ENCODE assay signal across 15 mouse cellular contexts in the genomic region with DNA sequence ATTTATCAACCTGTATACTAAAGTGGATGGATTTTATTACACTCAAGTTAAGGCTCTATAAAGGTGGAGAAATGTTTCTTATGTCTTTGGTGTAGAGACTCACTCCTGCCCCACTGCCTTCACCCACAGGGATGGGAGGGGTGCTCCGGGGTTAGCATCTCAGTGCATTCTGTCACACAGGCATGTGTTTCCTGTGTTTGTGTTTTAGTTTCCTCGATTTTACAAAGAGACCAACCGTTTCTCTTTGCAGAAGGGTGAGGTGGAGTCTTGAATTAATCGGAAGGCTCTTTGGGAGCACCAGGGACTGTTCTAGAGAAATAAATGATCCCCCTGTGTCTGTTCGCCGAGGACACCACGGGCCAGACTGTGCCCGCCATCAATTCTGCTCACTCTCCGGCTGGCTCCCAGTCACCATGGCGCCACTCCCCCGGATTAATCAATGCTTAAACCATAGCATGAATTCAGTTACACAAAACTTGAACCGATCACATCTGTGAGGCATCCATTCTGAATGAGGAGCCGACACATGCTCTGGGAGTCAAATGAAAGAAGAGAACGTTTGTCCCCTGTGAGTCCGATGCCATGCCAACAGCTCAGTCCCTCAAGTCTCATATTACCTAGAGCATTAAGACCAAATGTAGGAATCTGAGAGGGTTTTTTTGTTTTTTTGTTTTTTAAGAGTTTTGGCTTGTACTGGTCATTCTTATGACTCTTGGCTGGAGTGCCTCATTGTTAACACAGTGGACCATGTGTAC. TPM values are rescaled to one million over a fixed set of nuclear protein-coding genes. Genes with fewer than 3 reads are reported as not detected.
DNase-seq lines count a peak whose midpoint lies in the region; ATAC-seq and TF ChIP-seq lines count a peak whose summit lies in the region.
"Had no signal": no experiment of that assay in that cellular context is flagged by ENCODE, and none has a peak within 500 bp of the region (broad histone marks: within the 10 kb centered on the region; RNA-seq: fewer than 3 reads in every experiment).

No protein-coding gene starts in this region.

- H3K9ac ChIP-seq in kidney, embryonic 14.5 days (ENCODE audit: low read depth, low read length), result no peak overlapping the region
- H3K9ac ChIP-seq: liver, embryonic 13.5 days; midbrain, embryonic 13.5 days had no signal

- TF ChIP-seq CTCF in gastrocnemius, adult 2 months (IDR thresholded peaks at IDR 0.05), result no peak
- no peak for TF ChIP-seq CTCF in lung, adult 2 months (IDR thresholded peaks at IDR 0.05; ENCODE audit: insufficient read depth, low read length)
- TF ChIP-seq CTCF in thymus, adult 2 months (IDR thresholded peaks at IDR 0.05; ENCODE audit: borderline replicate concordance, control insufficient read depth, extremely low read depth, insufficient read depth, low read length, poor library complexity), result no peak

- no peaks in the 10 kb centered on the region for H3K4me1 ChIP-seq in kidney, embryonic 14.5 days (ENCODE audit: control insufficient read depth, insufficient read depth, low read length)
- 0 out of 2 replicates have a peak, but pooled peaks cover 9% of the 10 kb centered on the region for H3K4me1 ChIP-seq in lung, adult 2 months (ENCODE audit: control insufficient read depth, insufficient read depth, low read length)
- peaks cover 51% of the 10 kb centered on the region for H3K4me1 ChIP-seq in thymus, adult 2 months (replicated peaks; ENCODE audit: control insufficient read depth, insufficient read depth, low read length)
- H3K4me1 ChIP-seq: liver, embryonic 13.5 days; midbrain, embryonic 13.5 days had no signal

- H3K4me3 ChIP-seq in gastrocnemius, adult 2 months, result peak overlapping the region; percentile 51
- H3K4me3 ChIP-seq in kidney, embryonic 14.5 days (ENCODE audit: low read length), result no peak overlapping the region
- no peak overlapping the region for H3K4me3 ChIP-seq in lung, adult 2 months (replicated peaks; ENCODE audit: extremely low read depth, low read depth, low read length)
- no peak overlapping the region for H3K4me3 ChIP-seq in thymus, adult 2 months (ENCODE audit: control insufficient read depth, insufficient read depth, low read length)
- H3K4me3 ChIP-seq: liver, embryonic 13.5 days; midbrain, embryonic 13.5 days had no signal

- no peaks in the 10 kb centered on the region for H3K27me3 ChIP-seq in kidney, embryonic 14.5 days (ENCODE audit: control insufficient read depth, insufficient read depth, low read length)
- no peaks in the 10 kb centered on the region for H3K27me3 ChIP-seq in thymus, adult 2 months (ENCODE audit: control insufficient read depth, insufficient read depth, low read length)
- H3K27me3 ChIP-seq: liver, embryonic 13.5 days; midbrain, embryonic 13.5 days had no signal

- ATAC-seq in kidney, embryonic 14.5 days (ENCODE audit: low FRiP score, low TSS enrichment), result no peak
- ATAC-seq: intestine, embryonic 16.5 days; midbrain, embryonic 13.5 days had no signal

- peak overlapping the region; percentile 69 for H3K27ac ChIP-seq in gastrocnemius, adult 2 months
- H3K27ac ChIP-seq in kidney, embryonic 14.5 days (ENCODE audit: low read depth, low read length), result no peak overlapping the region
- peak overlapping the region; percentile 93 for H3K27ac ChIP-seq in thymus, adult 2 months (ENCODE audit: control insufficient read depth, insufficient read depth, low read length)
- H3K27ac ChIP-seq: liver, embryonic 13.5 days; midbrain, embryonic 13.5 days had no signal

- 54% methylated on average over 15 of the region's 15 CpGs for WGBS in kidney, embryonic 14.5 days
- 46% methylated on average over 15 of the region's 15 CpGs for WGBS in lung, adult 2 months
- WGBS in thymus, adult 2 months, result 51% methylated on average over 15 of the region's 15 CpGs

- H3K36me3 ChIP-seq in kidney, embryonic 14.5 days (ENCODE audit: control insufficient read depth, insufficient read depth, low read length), result no peaks in the 10 kb centered on the region
- H3K36me3 ChIP-seq in thymus, adult 2 months (ENCODE audit: control insufficient read depth, insufficient read depth, low read length), result no peaks in the 10 kb centered on the region
- H3K36me3 ChIP-seq: liver, embryonic 13.5 days; midbrain, embryonic 13.5 days had no signal

- no peaks in the 10 kb centered on the region for H3K9me3 ChIP-seq in kidney, embryonic 14.5 days (ENCODE audit: control insufficient read depth, low read length)
- H3K9me3 ChIP-seq: liver, embryonic 13.5 days; midbrain, embryonic 13.5 days had no signal

- no peak overlapping the region for H3K4me2 ChIP-seq in kidney, embryonic 14.5 days (replicated peaks; ENCODE audit: low read depth, low read length)
- H3K4me2 ChIP-seq: liver, embryonic 13.5 days; midbrain, embryonic 13.5 days had no signal

- TF ChIP-seq POLR2A in lung, adult 2 months (IDR thresholded peaks at IDR 0.05; ENCODE audit: borderline replicate concordance, extremely low read depth, low read depth, low read length), result peak; percentile 10; the same call in 1 of the 2 replicates
- TF ChIP-seq POLR2A in thymus, adult 2 months (IDR thresholded peaks at IDR 0.05; ENCODE audit: control insufficient read depth, extremely low read depth, insufficient read depth, low read length, poor library complexity), result 0 out of 2 replicates have a peak, but pooled peaks have one; percentile 43

- intact Hi-C loops in gastrocnemius, adult 2 months (cut with DNase I), result no loop called here

- no peak for DNase-seq in gastrocnemius, adult 2 months
- DNase-seq in gastrocnemius, postnatal 4 days (ENCODE audit: low spot score in 2 of 2), result no peak
- DNase-seq in kidney, postnatal 14 days, result peak; percentile 31
- peak; percentile 30 for DNase-seq in lung, adult 2 months
- DNase-seq in thymus, adult 2 months, result peak; percentile 72
- DNase-seq in cerebellum, postnatal 10 days, result no peak
- no peak for DNase-seq in ovary, postnatal 10 days (ENCODE audit: low spot score)
- DNase-seq: liver, embryonic 13.5 days had no signal

RNA-seq across cellular contexts. Expression of a gene that starts 4.2 kb away (rescaled TPM):
- total RNA-seq in gastrocnemius, adult 2 months (2021), result 1 to 10 TPM in 1 of 2 experiments, not detected in 1; 2.4 TPM
- total RNA-seq in gastrocnemius, postnatal 4 days (2021), result 1 to 10 TPM; 1.8 to 2.5 TPM
- not detected in 2 replicates for polyA plus RNA-seq in kidney, embryonic 14.5 days (2014; fragmentation: Nextera tagmentation; extraction: Ambion mirVana)
- not detected in 2 replicates for polyA plus RNA-seq in lung, adult 2 months (2012; rRNA removed)
- polyA plus RNA-seq in thymus, adult 2 months (2012; rRNA removed), result 0.74 and 1.7 TPM in 2 replicates
- total RNA-seq: granulocyte monocyte progenitor cell, adult 5-6 weeks; left cerebral cortex, postnatal 14 days; MEL had no signal
- polyA plus RNA-seq: intestine, embryonic 16.5 days; liver, embryonic 13.5 days; midbrain, embryonic 13.5 days had no signal

RNA-seq across cellular contexts. Expression of a gene that starts 25.1 kb away (rescaled TPM):
- not detected for total RNA-seq in gastrocnemius, adult 2 months (2021)
- total RNA-seq in gastrocnemius, postnatal 4 days (2021), result not detected
- polyA plus RNA-seq in kidney, embryonic 14.5 days (2014; fragmentation: Nextera tagmentation; extraction: Ambion mirVana), result not detected in 2 replicates
- polyA plus RNA-seq in lung, adult 2 months (2012; rRNA removed), result 0.88 and 1.0 TPM in 2 replicates
- polyA plus RNA-seq in thymus, adult 2 months (2012; rRNA removed), result 0.47 and 0.66 TPM in 2 replicates
- total RNA-seq: granulocyte monocyte progenitor cell, adult 5-6 weeks; MEL had no signal
- polyA plus RNA-seq: intestine, embryonic 16.5 days; liver, embryonic 13.5 days; midbrain, embryonic 13.5 days had no signal

RNA-seq across cellular contexts. Expression of a gene that starts 30.5 kb away (rescaled TPM):
- 10 to 100 TPM; 75.0 to 80.8 TPM for total RNA-seq in gastrocnemius, adult 2 months (2021)
- 10 to 100 TPM in 1 of 2 experiments, 1 to 10 TPM in 1; 8.8 to 13.3 TPM for total RNA-seq in gastrocnemius, postnatal 4 days (2021)
- 0.15 TPM in 1 of 2 replicates, not detected in the other for polyA plus RNA-seq in kidney, embryonic 14.5 days (2014; fragmentation: Nextera tagmentation; extraction: Ambion mirVana)
- 0.38 and 0.84 TPM in 2 replicates for polyA plus RNA-seq in lung, adult 2 months (2012; rRNA removed)
- 0.03 and 1.1 TPM in 2 replicates for polyA plus RNA-seq in thymus, adult 2 months (2012; rRNA removed)
- total RNA-seq: MEL; neutrophil, adult 5-6 weeks had no signal

RNA-seq across cellular contexts. Expression of a gene that starts 40.9 kb away (rescaled TPM):
- total RNA-seq in gastrocnemius, adult 2 months (2021), result under 1 TPM; 0.41 to 0.70 TPM
- under 1 TPM; 0.47 to 0.60 TPM for total RNA-seq in gastrocnemius, postnatal 4 days (2021)
- 0.38 and 0.49 TPM in 2 replicates for polyA plus RNA-seq in kidney, embryonic 14.5 days (2014; fragmentation: Nextera tagmentation; extraction: Ambion mirVana)
- polyA plus RNA-seq in lung, adult 2 months (2012; rRNA removed), result 4.1 and 4.3 TPM in 2 replicates
- 11.3 and 12.3 TPM in 2 replicates for polyA plus RNA-seq in thymus, adult 2 months (2012; rRNA removed)
- total RNA-seq: granulocyte monocyte progenitor cell, adult 5-6 weeks; MEL had no signal

RNA-seq across cellular contexts. Expression of a gene that starts 41.2 kb away (rescaled TPM):
- total RNA-seq in gastrocnemius, adult 2 months (2021), result 1 to 10 TPM; 3.7 to 7.5 TPM
- 1 to 10 TPM; 5.8 to 6.6 TPM for total RNA-seq in gastrocnemius, postnatal 4 days (2021)
- 2.4 and 4.1 TPM in 2 replicates for polyA plus RNA-seq in kidney, embryonic 14.5 days (2014; fragmentation: Nextera tagmentation; extraction: Ambion mirVana)
- 118 and 120 TPM in 2 replicates for polyA plus RNA-seq in lung, adult 2 months (2012; rRNA removed)
- 142 and 145 TPM in 2 replicates for polyA plus RNA-seq in thymus, adult 2 months (2012; rRNA removed)
- total RNA-seq: granulocyte monocyte progenitor cell, adult 5-6 weeks; MEL had no signal

Comparison
In these comparisons a context has a peak if more than half of its experiments do, and no peak if none do; other contexts are left out.
1. DNase-seq: peak in kidney, postnatal 14 days (single experiment), lung, adult 2 months (single experiment) and thymus, adult 2 months (single experiment); none in gastrocnemius, adult 2 months (single experiment), gastrocnemius, postnatal 4 days (0 of 2), cerebellum, postnatal 10 days (0 of 2) and ovary, postnatal 10 days (single experiment).